Comparison of ENCODE assay signal across 20 mouse cellular contexts in genomic region chr12:54499963-54500362, GRCm38 (mm10).
"Had no signal": no experiment of that assay in that cellular context is flagged by ENCODE, and none has a peak within 500 bp of the region (broad histone marks: within the 10 kb centered on the region; RNA-seq: fewer than 3 reads in every experiment).

No protein-coding gene starts in this region.

- H3K27ac ChIP-seq: midbrain, embryonic 10.5 days; midbrain, embryonic 12.5 days; neural tube, embryonic 13.5 days; neural tube, embryonic 15.5 days; stomach, embryonic 15.5 days; stomach, postnatal 0 days had no signal

- H3K9me3 ChIP-seq: midbrain, embryonic 10.5 days; midbrain, embryonic 12.5 days; neural tube, embryonic 13.5 days; neural tube, embryonic 15.5 days; stomach, embryonic 15.5 days had no signal

- H3K4me1 ChIP-seq: midbrain, embryonic 12.5 days; neural tube, embryonic 13.5 days; neural tube, embryonic 15.5 days had no signal

- H3K27me3 ChIP-seq: midbrain, embryonic 12.5 days; neural tube, embryonic 13.5 days; neural tube, embryonic 15.5 days; stomach, embryonic 15.5 days had no signal

- H3K4me3 ChIP-seq: midbrain, embryonic 10.5 days; midbrain, embryonic 12.5 days; myocyte; neural tube, embryonic 13.5 days; neural tube, embryonic 15.5 days; stomach, embryonic 15.5 days had no signal

- H3K4me2 ChIP-seq: lung, embryonic 14.5 days; midbrain, embryonic 12.5 days; neural tube, embryonic 13.5 days; neural tube, embryonic 15.5 days; stomach, embryonic 15.5 days had no signal

- ATAC-seq: midbrain, embryonic 16.5 days had no signal

- H3K36me3 ChIP-seq: midbrain, embryonic 10.5 days; midbrain, embryonic 12.5 days; neural tube, embryonic 13.5 days; neural tube, embryonic 15.5 days; stomach, embryonic 15.5 days had no signal

- DNase-seq: lung, adult 18-20 months; lung, embryonic 14.5 days; lung, postnatal 10 days; lung, postnatal 4 days; midbrain, embryonic 14.5 days; retina, postnatal 1 day; right cerebral cortex, adult 18-20 months; right cerebral cortex, postnatal 25 days; right cerebral cortex, postnatal 4 days; thymus, adult 2 months; thymus, postnatal 25 days; thymus, postnatal 4 days had no signal

- H3K9ac ChIP-seq: lung, embryonic 14.5 days; midbrain, embryonic 12.5 days; neural tube, embryonic 13.5 days; neural tube, embryonic 15.5 days; stomach, embryonic 15.5 days had no signal
